Mouse (Mus musculus): Measurements from ENCODE around the gene Nln.

- no peak for TF ChIP-seq CTCF (IDR thresholded peaks at IDR 0.05; ENCODE audit: borderline replicate concordance, control insufficient read depth, extremely low read depth, insufficient read depth, low read length, poor library complexity)
- TF ChIP-seq POLR2A (IDR thresholded peaks at IDR 0.05; ENCODE audit: control insufficient read depth, extremely low read depth, insufficient read depth, low read length, poor library complexity) = no peak
These were observed 83.8 kb downstream of the Nln start for GRCm38 (mm10) chr13:104025710-104025995.

Measured in thymus, adult 2 months (tissue).